Mouse (Mus musculus) embryonic fibroblast, embryonic 13.5 days (primary cell): ENCODE results near the gene Hps4.

Source experiments
- CTCF ChIP-seq: IDR thresholded peaks from 2 replicates; pipeline ENCODE4 v1.5.1; 2011; ENCODE audit warnings: mild to moderate bottlenecking, control low read depth, low read length, moderate library complexity, borderline replicate concordance; ENCODE audit not compliant: insufficient read depth
- POLR2A ChIP-seq: IDR thresholded peaks from 2 replicates; pipeline ENCODE4 v1.6.1; 2011; ENCODE audit warnings: low read depth, mild to moderate bottlenecking, control low read depth, low read length, moderate library complexity

DNA sequence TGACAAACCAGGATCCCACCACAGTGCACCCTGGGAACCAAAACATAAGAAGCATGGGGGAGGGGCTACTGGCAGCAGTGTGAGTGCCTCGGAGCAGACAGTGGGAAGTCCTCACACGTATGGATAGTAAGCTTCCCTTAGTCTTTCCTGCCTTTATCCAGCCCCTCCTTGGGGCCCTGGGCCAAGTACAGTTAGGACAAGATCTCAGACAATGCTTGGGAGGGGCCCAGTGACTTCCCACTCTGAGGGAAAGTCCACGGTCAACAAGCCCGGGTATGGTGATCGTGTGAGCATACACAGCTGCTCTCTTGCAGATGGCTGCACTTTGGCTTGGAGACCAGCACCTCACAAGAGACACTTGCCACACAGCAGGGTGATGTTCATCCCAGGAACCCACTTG, 25.6 kb upstream of the Hps4 start:
- TF ChIP-seq CTCF = no peak
- TF ChIP-seq POLR2A = no peak
